Mouse (Mus musculus): ENCODE data around the gene Sf3b4.

- TF ChIP-seq CTCF (IDR thresholded peaks at IDR 0.05; ENCODE audit: low read depth) (no peak), EP300 (IDR thresholded peaks at IDR 0.05; ENCODE audit: low read depth) (no peak)
These were observed 50.6 kb downstream of the Sf3b4 start for GRCm38 (mm10) chr3:96222774-96223173.
